Mouse (Mus musculus) C2C12 (cell line): ENCODE data around the gene Nos1.

Experiments used
- CEBPB ChIP-seq: IDR thresholded peaks from one replicate; pipeline ENCODE4 v1.6.1; 2011; ENCODE audit warnings: low read depth, mild to moderate bottlenecking, control low read depth, moderate library complexity
- CTCF ChIP-seq: IDR thresholded peaks from one replicate; pipeline ENCODE4 v1.5.1; 2011; ENCODE audit not compliant: control insufficient read depth, insufficient read depth, insufficient read length
- FOSL1 ChIP-seq: IDR thresholded peaks from one replicate; pipeline ENCODE4 v1.8.0; 2011; ENCODE audit warnings: mild to moderate bottlenecking, low read length; ENCODE audit not compliant: poor library complexity, insufficient read depth, severe bottlenecking
- MAX ChIP-seq: IDR thresholded peaks from one replicate; pipeline ENCODE4 v1.6.1; 2011; ENCODE audit warnings: mild to moderate bottlenecking, control low read depth
- MYOD1 ChIP-seq: IDR thresholded peaks from one replicate; pipeline ENCODE4 v1.6.1; 2011; ENCODE audit warnings: low read depth; ENCODE audit not compliant: control insufficient read depth, insufficient read length
- MYOG ChIP-seq: IDR thresholded peaks from one replicate; pipeline ENCODE4 v1.6.1; 2011; ENCODE audit not compliant: control insufficient read depth, insufficient read length; ENCODE audit errors: extremely low read depth
- USF1 ChIP-seq: IDR thresholded peaks from one replicate; pipeline ENCODE4 v1.6.1; 2011; ENCODE audit warnings: low read depth, mild to moderate bottlenecking, control low read depth, moderate library complexity

- TF ChIP-seq CTCF (no peak), USF1 (no peak), MAX (no peak), MYOD1 (no peak), CEBPB (no peak), MYOG (no peak), FOSL1 (no peak)
Measured at GRCm38 (mm10) chr5:117905728-117906127, 124.9 kb downstream of the Nos1 start.
